Mouse (Mus musculus): Measurements from ENCODE around the gene Zfp143.

Zfp143 gene

GRCm38 (mm10) chr7:110133988-110134387 is 73.0 kb downstream of the Zfp143 start:
- no peak for DNase-seq (ENCODE audit: low spot score)

GRCm38 (mm10) chr7:110138538-110138937 is 77.5 kb downstream of the Zfp143 start:
- DNase-seq (ENCODE audit: low spot score) = no peak

GRCm38 (mm10) chr7:110143863-110144262 is 82.8 kb downstream of the Zfp143 start:
- no peak for DNase-seq (ENCODE audit: low spot score)

All from yolk sac, embryonic 10.5 days (tissue).